Mouse (Mus musculus) midbrain, embryonic 13.5 days (tissue): Measurements from ENCODE around the gene Rad23a. TPM values are rescaled to one million over a fixed set of nuclear protein-coding genes. Genes with fewer than 3 reads are reported as not detected.

ENCODE experiments used
- ATAC-seq: fragments of 200-750 bp; cut with Nextera tagmentation; 2 replicates; pipeline ENCODE4 v1.8.0; 2017; ENCODE audit warnings: mild to moderate bottlenecking, moderate TSS enrichment, moderate library complexity
- H3K27ac ChIP-seq: fragments of 300-500 bp; sonication (generic); 2 replicates; pipeline ENCODE4 v1.5.1; 2015; ENCODE audit warnings: inconsistent platforms, mild to moderate bottlenecking, moderate library complexity
- H3K27me3 ChIP-seq: fragments of 300-500 bp; sonication (generic); 2 replicates; pipeline ENCODE4 v1.6.1; 2015; ENCODE audit warnings: mild to moderate bottlenecking, inconsistent platforms
- H3K36me3 ChIP-seq: fragments of 300-500 bp; sonication (generic); 2 replicates; pipeline ENCODE4 v1.6.1; 2015; ENCODE audit warnings: mild to moderate bottlenecking, inconsistent platforms
- H3K4me1 ChIP-seq: fragments of 300-500 bp; sonication (generic); replicated peaks from 2 replicates; pipeline ENCODE4 v1.6.1; 2015; ENCODE audit warnings: inconsistent platforms
- H3K4me2 ChIP-seq: fragments of 300-500 bp; sonication (generic); replicated peaks from 2 replicates; pipeline ENCODE4 v1.6.1; 2015; ENCODE audit warnings: moderate library complexity, mild to moderate bottlenecking, inconsistent platforms
- H3K4me3 ChIP-seq: fragments of 300-500 bp; sonication (generic); replicated peaks from 2 replicates; pipeline ENCODE4 v1.5.1; 2015; ENCODE audit warnings: mild to moderate bottlenecking, inconsistent platforms
- H3K9ac ChIP-seq: fragments of 300-500 bp; sonication (generic); replicated peaks from 2 replicates; pipeline ENCODE4 v1.6.1; 2015; ENCODE audit warnings: mild to moderate bottlenecking, inconsistent platforms
- H3K9me3 ChIP-seq: fragments of 300-500 bp; sonication (generic); 2 replicates; pipeline ENCODE4 v1.6.1; 2016; ENCODE audit warnings: mild to moderate bottlenecking, inconsistent platforms
- WGBS: fragments of 180-500 bp; shearing (Covaris S2); methylation state at CpG from one replicate; pipeline ENCODE4 v1.1.7; 2015; 5-methylcytosine and 5-hydroxymethylcytosine counted together
- microRNA-seq: library from miRNA; unstranded; fragments of <30 nt; microRNA quantifications from one replicate; pipeline ENCODE4, GENCODE M21; 2016
- polyA plus RNA-seq: library from polyadenylated mRNA; unstranded; fragments of >200 nt; fragmentation: Nextera tagmentation; extraction: Ambion mirVana; gene quantifications from 2 replicates; pipeline ENCODE4 v1.2.1, GENCODE M21; 2015

Gene Rad23a
- polyA plus RNA-seq, 1 experiment from 2014 or later = 88.8 TPM

DNA sequence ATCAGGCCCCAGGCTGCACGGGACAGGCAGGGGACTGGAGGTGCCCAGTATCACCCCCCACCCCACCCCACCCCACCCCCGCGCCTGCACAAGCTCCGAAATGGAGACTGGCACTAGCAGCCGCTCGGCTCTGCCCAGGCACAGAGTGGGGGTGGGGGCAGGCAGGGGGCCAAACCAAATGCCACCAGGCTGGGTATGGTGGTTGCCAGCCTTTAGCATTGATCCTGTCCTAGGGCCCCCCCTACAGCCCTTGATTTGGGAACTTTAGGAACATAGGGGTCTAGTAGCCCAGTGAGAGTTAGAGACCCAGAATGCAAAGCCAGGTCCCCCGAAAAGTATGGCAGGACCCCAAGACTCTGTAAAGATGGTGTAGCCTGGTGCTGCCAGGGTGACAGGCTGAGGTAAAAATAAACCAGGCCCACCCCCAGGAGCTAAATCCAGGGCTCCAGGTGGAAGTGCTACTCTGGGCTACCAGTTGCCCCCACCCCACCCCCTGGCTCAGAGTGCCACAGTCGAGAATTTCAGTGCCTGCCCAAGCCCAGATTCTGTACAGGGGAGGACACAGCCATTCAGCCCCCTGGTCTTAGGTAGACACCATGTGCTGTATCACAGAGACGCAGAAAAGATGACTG lies 50.5 kb downstream of the Rad23a start:
- no peak for ATAC-seq
- Histone ChIP-seq H3K4me3 (no peak overlapping the region), H3K27me3 (peaks cover 100% of the 10 kb centered on the region), H3K36me3 (no peaks in the 10 kb centered on the region), H3K9ac (no peak overlapping the region), H3K4me1 (peaks cover 45% of the 10 kb centered on the region), H3K9me3 (no peaks in the 10 kb centered on the region), H3K27ac (no peak overlapping the region), H3K4me2 (no peak overlapping the region)
- 77% methylated on average over 9 of the region's 9 CpGs for WGBS

DNA sequence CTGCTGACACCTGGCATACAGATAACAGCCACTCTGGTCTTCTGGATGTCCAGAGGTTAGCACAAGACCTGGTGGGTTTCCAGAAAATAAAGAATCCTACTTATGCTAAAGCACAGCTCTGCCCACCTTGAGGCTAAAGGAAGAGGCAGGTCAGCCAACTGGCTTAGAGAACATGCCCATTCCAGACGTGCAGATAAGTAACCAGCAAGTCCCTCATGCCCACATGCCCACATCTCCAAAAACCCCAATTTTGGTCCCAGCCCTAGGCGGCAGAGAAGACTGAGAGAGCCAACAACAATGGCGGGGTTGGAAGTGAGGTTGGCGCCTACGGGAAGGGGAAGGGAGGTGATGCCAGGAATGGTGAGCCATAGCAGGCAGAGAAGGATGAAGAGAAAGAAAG lies 51.1 kb downstream of the Rad23a start:
- no peak for ATAC-seq
- no peak overlapping the region for H3K4me3 ChIP-seq
- peaks cover 45% of the 10 kb centered on the region for H3K4me1 ChIP-seq
- H3K27ac ChIP-seq = no peak overlapping the region
- 54% methylated on average over 5 of the region's 5 CpGs for WGBS
- no peaks in the 10 kb centered on the region for H3K9me3 ChIP-seq
- H3K27me3 ChIP-seq = peaks cover 100% of the 10 kb centered on the region
- H3K9ac ChIP-seq = no peak overlapping the region
- H3K4me2 ChIP-seq = no peak overlapping the region
- no peaks in the 10 kb centered on the region for H3K36me3 ChIP-seq

DNA sequence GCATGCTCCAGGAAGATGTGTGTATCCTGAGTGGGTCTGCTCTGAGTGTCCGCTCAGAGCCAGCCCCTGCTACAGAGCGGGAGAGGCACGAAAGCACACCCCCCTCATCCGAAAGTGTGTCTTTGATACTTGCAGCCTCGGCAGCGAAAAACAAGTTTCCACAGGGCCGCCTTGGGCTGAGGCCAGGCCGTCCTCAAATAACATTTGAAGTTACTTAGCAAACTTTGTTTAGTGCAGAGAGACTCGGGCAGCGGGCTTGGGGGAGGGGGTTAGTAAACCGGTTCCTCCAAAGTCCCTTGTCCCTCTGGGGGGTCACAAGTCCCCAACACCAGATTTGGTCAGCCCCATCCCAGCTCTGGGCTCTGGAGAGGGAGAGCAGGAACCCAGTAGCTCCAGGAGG lies 51.6 kb downstream of the Rad23a start:
- no peak for ATAC-seq
- WGBS = 12% methylated on average over 11 of the region's 11 CpGs
- Histone ChIP-seq H3K4me3 (no peak overlapping the region), H3K9ac (no peak overlapping the region), H3K9me3 (no peaks in the 10 kb centered on the region), H3K4me1 (peaks cover 45% of the 10 kb centered on the region), H3K4me2 (no peak overlapping the region), H3K36me3 (no peaks in the 10 kb centered on the region), H3K27ac (no peak overlapping the region), H3K27me3 (peaks cover 100% of the 10 kb centered on the region)

DNA sequence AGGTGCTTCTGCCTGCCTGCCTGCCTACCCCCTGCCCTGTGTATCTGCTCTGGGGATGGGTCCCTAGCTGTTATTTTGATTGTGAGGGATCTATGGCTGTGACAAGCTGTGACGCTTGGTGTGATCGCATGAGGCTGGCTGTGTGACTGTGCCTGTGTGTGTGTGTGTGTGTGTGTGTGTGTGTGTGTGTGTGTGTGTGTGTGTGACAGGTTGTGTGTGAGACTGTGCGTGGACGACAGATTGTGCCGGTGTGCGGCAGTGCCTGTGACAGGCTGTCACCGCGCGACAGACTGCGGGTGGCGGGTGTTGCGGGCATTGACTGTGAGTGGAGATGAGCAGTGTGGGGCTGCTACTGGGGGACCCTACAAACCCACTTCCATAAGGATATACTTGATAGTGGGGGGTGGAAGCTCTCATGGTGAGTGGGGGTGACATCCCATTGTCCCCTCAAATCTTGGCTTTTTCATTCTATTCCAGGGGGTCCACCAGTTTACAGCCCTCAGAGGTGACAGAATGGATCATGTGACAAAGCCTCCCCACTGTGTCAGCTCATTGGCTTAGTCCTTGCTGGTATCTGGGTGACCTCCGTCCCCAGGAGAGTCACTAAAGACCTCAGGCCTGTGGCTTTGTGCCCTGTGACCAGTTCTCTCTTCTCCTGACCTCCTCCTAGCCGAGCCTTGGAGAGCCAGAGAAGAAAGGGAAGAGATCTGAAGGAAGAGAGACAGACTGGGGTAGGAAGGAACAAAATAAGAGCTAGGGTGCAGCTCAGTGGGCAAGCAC lies 52.8 kb downstream of the Rad23a start:
- no peak overlapping the region for H3K4me2 ChIP-seq
- WGBS = 8% methylated on average over 14 of the region's 14 CpGs

DNA sequence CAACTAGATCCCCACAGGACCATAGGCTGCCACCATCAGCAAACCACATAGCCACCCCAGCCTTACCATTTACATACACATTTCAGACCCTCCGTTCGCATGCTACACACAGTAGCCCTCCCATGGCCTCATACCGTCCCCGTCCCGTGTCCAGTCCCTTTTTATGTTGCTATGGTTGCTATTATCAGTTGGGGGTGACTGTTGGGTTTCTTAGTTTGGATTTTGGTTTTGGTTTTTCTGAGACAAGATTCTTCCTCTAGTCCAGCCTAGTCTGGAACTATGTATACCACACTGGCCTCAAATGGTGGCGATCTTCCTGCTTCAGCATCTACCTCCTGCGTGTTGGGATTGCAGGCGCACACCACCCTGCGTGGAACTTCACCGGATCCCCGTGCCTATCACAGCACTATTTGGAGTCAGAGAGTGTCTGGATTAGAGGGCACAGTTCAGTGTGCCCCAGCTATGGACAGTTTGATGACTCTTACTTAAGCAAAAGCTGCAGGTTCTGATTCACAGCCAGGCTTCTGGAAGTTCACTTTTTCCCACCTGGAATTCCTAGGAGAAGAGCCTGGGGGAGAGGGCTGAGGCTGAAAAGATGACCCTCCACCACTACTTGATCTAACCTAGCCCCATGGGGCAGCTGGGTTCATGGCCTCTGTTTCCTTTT lies 53.5 kb downstream of the Rad23a start:
- H3K4me3 ChIP-seq = no peak overlapping the region
- H3K9ac ChIP-seq = no peak overlapping the region
- ATAC-seq = no peak
- no peaks in the 10 kb centered on the region for H3K9me3 ChIP-seq
- H3K36me3 ChIP-seq = no peaks in the 10 kb centered on the region
- 7% methylated on average over 11 of the region's 11 CpGs for WGBS
- peaks cover 40% of the 10 kb centered on the region for H3K4me1 ChIP-seq
- peaks cover 100% of the 10 kb centered on the region for H3K27me3 ChIP-seq
- H3K27ac ChIP-seq = no peak overlapping the region
- H3K4me2 ChIP-seq = no peak overlapping the region

More for the DNA sequence above, 52.8 kb downstream of the Rad23a start:
- no peak overlapping the region for H3K4me3 ChIP-seq
- peaks cover 100% of the 10 kb centered on the region for H3K27me3 ChIP-seq
- no peak overlapping the region for H3K27ac ChIP-seq
- no peaks in the 10 kb centered on the region for H3K9me3 ChIP-seq
- peaks cover 40% of the 10 kb centered on the region for H3K4me1 ChIP-seq
- no peak for ATAC-seq
- no peaks in the 10 kb centered on the region for H3K36me3 ChIP-seq
- H3K9ac ChIP-seq = no peak overlapping the region

DNA sequence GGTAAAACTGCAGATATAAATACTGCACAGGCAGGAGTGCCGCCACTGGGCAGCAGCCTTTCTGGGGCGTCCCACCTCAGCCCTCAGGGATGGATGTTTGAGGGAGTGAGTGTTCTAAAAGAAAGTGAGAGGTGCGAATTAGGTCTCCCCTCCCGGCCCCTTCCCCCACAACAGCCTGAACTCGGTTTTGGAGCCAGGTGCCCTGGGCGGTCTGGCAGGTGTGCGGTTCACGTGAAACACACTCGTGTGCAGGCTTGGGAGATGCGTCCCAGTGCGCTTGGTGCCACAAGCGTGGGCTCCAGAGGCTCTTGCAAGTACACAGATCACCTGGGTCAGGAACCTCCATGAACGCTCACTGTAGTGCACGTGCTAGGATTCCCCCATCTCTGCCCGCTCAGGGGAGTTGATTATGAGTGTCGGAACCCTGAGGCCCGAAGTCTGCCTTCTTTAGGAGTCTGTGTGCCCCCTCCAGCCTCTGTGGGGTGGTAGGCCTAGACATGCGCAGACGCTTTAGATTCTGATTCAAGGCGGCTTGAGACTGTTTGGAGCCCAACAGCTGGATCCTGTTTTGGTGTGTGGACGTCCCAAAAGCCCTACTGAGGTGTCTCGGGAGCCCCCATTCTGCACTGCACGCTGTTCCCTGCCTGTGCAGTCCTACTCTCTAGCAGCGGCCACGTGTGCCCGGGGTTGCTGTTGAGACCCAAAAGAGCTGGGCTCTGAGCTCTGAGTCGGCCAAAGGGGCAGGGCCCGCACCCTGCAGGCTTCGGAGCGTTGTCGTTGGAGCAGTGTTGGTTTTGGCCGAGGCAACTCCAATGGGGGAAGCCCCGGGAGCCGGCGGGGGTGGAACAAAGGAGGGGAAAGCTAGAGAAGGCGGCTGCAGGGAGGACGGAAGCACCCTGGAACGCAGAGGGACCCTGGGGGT lies 54.4 kb downstream of the Rad23a start:
- ATAC-seq = no peak; the same call in 1 of the 2 replicates
- no peak overlapping the region for H3K4me3 ChIP-seq

DNA sequence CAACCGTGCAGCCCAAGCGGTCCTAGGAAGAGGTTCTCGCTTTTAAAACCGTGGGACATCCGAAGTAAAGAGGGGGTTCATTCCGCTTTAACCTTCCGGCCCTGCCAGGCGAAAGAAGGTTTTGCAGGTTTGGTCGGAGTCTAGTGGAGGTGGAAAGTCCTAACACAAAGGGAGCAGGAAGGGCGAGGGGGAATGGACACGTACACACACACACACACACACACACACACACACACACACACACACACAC lies 55.0 kb downstream of the Rad23a start:
- Histone ChIP-seq H3K4me1 (peaks cover 38% of the 10 kb centered on the region), H3K27me3 (peaks cover 100% of the 10 kb centered on the region), H3K9me3 (no peaks in the 10 kb centered on the region), H3K4me2 (no peak overlapping the region), H3K27ac (no peak overlapping the region), H3K9ac (no peak overlapping the region), H3K4me3 (peak overlapping the region; percentile 10), H3K36me3 (no peaks in the 10 kb centered on the region)
- 5% methylated on average over 10 of the region's 11 CpGs for WGBS
- no peak for ATAC-seq

More for the DNA sequence above, 54.4 kb downstream of the Rad23a start:
- no peak overlapping the region for H3K9ac ChIP-seq
- no peaks in the 10 kb centered on the region for H3K36me3 ChIP-seq
- H3K27me3 ChIP-seq = peaks cover 100% of the 10 kb centered on the region
- no peaks in the 10 kb centered on the region for H3K9me3 ChIP-seq
- 0 out of 2 replicates have a peak overlapping the region, but pooled peaks have one; percentile 13 for H3K4me2 ChIP-seq
- no peak overlapping the region for H3K27ac ChIP-seq
- peaks cover 40% of the 10 kb centered on the region for H3K4me1 ChIP-seq
- 3% methylated on average over 38 of the region's 38 CpGs for WGBS

DNA sequence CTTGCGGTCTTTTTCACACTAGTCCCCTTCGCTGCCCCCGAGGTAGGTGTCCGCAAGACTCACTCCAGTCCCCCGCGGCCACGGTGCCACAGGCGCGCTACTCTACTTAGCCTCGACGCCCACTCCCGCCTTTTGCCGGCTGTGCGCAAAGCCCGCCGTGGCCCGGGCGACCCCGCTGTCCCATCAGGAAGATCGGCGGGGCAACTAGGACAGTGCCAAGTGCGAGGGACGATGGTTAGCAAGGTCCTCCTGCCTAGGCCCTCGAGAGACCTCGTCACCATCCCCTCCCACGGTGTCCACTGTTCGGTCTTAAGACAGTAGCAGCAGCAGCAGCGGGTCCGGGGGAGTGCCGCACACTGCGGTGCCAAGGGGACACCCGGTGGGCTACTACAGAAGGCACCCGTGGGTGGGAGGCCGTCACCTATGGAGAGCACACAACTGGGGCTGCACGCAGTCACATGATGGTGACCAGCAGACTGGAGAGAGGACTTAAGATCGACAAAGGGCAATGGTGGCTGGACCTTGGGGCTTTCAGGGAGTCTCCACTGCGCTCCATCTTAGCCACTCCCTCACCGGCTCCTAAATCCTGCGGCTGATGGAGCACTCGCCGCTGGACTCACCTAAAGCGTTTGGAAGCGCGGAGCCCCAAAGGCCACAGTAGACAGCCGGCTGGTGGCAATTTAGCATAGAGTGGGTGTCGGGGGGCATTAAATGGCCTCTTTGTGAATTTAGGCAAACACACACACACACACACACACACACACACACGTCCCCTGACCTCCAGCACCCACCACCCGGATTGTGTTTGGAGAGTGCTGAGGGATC lies 55.6 kb downstream of the Rad23a start:
- Histone ChIP-seq H3K27me3 (peaks cover 100% of the 10 kb centered on the region), H3K4me3 (peak overlapping the region; percentile 10), H3K9me3 (no peaks in the 10 kb centered on the region), H3K4me2 (peak overlapping the region; percentile 35), H3K4me1 (peaks cover 38% of the 10 kb centered on the region), H3K27ac (no peak overlapping the region), H3K36me3 (no peaks in the 10 kb centered on the region), H3K9ac (peak overlapping the region; percentile 40)
- under 1% methylated on average over 48 of the region's 48 CpGs for WGBS
- ATAC-seq = no peak

Small RNA genes lying within 50 kb of the gene (microRNA-seq; reads per million reads assigned to microRNA genes)
- gene Mir7069 = 3.7 reads per million, percentile 14 among the genes with 10 or more reads in this experiment

Other genes starting within 250 kb of the Rad23a start
- 20.0 and 26.3 TPM in 2 replicates for gene Ier2, start 177.8 kb downstream of the Rad23a start, polyA plus RNA-seq
- 50.1 and 55.7 TPM in 2 replicates for gene Trmt1, start 154.4 kb downstream of the Rad23a start, polyA plus RNA-seq
- 16.8 and 17.3 TPM in 2 replicates for gene Nacc1, start 152.8 kb downstream of the Rad23a start, polyA plus RNA-seq
- gene Lyl1, start 139.2 kb downstream of the Rad23a start, polyA plus RNA-seq = 2.1 and 2.4 TPM in 2 replicates
- gene G430095P16Rik, start 117.7 kb downstream of the Rad23a start, polyA plus RNA-seq = 1.3 and 1.9 TPM in 2 replicates
- gene Nfix, start 40.3 kb downstream of the Rad23a start, polyA plus RNA-seq = 22.4 and 28.4 TPM in 2 replicates
- 8.8 and 8.9 TPM in 2 replicates for gene Dand5, start 17.8 kb downstream of the Rad23a start, polyA plus RNA-seq
- gene Gadd45gip1, start 9.1 kb downstream of the Rad23a start, polyA plus RNA-seq = 34.5 and 36.3 TPM in 2 replicates
- 599 and 642 TPM in 2 replicates for gene Calr, start 6.3 kb upstream of the Rad23a start, polyA plus RNA-seq
- gene Farsa, start 16.3 kb upstream of the Rad23a start, polyA plus RNA-seq = 113 and 122 TPM in 2 replicates
- gene Syce2, start 31.4 kb upstream of the Rad23a start, polyA plus RNA-seq = 23.6 and 24.8 TPM in 2 replicates
- 31.7 and 34.3 TPM in 2 replicates for gene Gcdh, start 53.3 kb upstream of the Rad23a start, polyA plus RNA-seq
- 0.55 and 0.97 TPM in 2 replicates for gene Klf1, start 61.3 kb upstream of the Rad23a start, polyA plus RNA-seq
- 6.0 and 6.2 TPM in 2 replicates for gene Dnase2a, start 67.9 kb upstream of the Rad23a start, polyA plus RNA-seq
- 55.6 and 56.1 TPM in 2 replicates for gene Mast1, start 96.7 kb upstream of the Rad23a start, polyA plus RNA-seq
- gene Rtbdn, start 106.3 kb upstream of the Rad23a start, polyA plus RNA-seq = 1.9 and 2.7 TPM in 2 replicates
- gene Gm49661, start 128.8 kb upstream of the Rad23a start, polyA plus RNA-seq = not detected in 2 replicates
- gene Prdx2, start 128.9 kb upstream of the Rad23a start, polyA plus RNA-seq = 1,603 and 1,658 TPM in 2 replicates
- gene Rnaseh2a, start 129.1 kb upstream of the Rad23a start, polyA plus RNA-seq = 66.5 and 68.6 TPM in 2 replicates
- 3.5 and 6.1 TPM in 2 replicates for gene Junb, start 138.1 kb upstream of the Rad23a start, polyA plus RNA-seq
- 23.5 and 23.8 TPM in 2 replicates for gene Hook2, start 149.9 kb upstream of the Rad23a start, polyA plus RNA-seq
- gene Best2, start 173.9 kb upstream of the Rad23a start, polyA plus RNA-seq = not detected in 2 replicates
- 151 and 154 TPM in 2 replicates for gene Asna1, start 184.6 kb upstream of the Rad23a start, polyA plus RNA-seq
- gene Trir, start 186.2 kb upstream of the Rad23a start, polyA plus RNA-seq = 135 and 153 TPM in 2 replicates
- 51.7 and 56.8 TPM in 2 replicates for gene Tnpo2, start 196.2 kb upstream of the Rad23a start, polyA plus RNA-seq
- gene Fbxw9, start 219.4 kb upstream of the Rad23a start, polyA plus RNA-seq = 61.7 and 64.3 TPM in 2 replicates
- gene Gm5741, start 227.3 kb upstream of the Rad23a start, polyA plus RNA-seq = 0.83 TPM in 1 of 2 replicates, not detected in the other
- gene Dhps, start 231.1 kb upstream of the Rad23a start, polyA plus RNA-seq = 90.0 and 93.2 TPM in 2 replicates
- 134 and 137 TPM in 2 replicates for gene Wdr83os, start 240.1 kb upstream of the Rad23a start, polyA plus RNA-seq
- gene Wdr83, start 240.6 kb upstream of the Rad23a start, polyA plus RNA-seq = 64.1 and 68.8 TPM in 2 replicates
- 16.6 and 17.3 TPM in 2 replicates for gene Man2b1, start 242.6 kb upstream of the Rad23a start, polyA plus RNA-seq